13 mouse cellular contexts compared by ENCODE assay signal in genomic region chr9:116219234-116220158, GRCm38 (mm10). TPM values are rescaled to one million over a fixed set of nuclear protein-coding genes. Genes with fewer than 3 reads are reported as not detected.
DNase-seq lines count a peak whose midpoint lies in the region; ATAC-seq and TF ChIP-seq lines count a peak whose summit lies in the region.
"Had no signal": no experiment of that assay in that cellular context is flagged by ENCODE, and none has a peak within 500 bp of the region (broad histone marks: within the 10 kb centered on the region; RNA-seq: fewer than 3 reads in every experiment).

No protein-coding gene starts in this region.

- 0 out of 2 replicates have a peak overlapping the region, but pooled peaks have one; percentile 52 for H3K27ac ChIP-seq in hindbrain, embryonic 13.5 days
- no peak overlapping the region for H3K27ac ChIP-seq in hindbrain, embryonic 11.5 days (ENCODE audit: low read depth, low read length)
- H3K27ac ChIP-seq in bone marrow, adult 2 months (ENCODE audit: control insufficient read depth, insufficient read depth, low read depth, low read length, poor library complexity): peak overlapping the region; percentile 45; the same call in 1 of the 2 replicates
- 0 out of 2 replicates have a peak overlapping the region, but pooled peaks have one; percentile 50 for H3K27ac ChIP-seq in intestine, embryonic 16.5 days (ENCODE audit: low read length)
- H3K27ac ChIP-seq: liver, embryonic 12.5 days had no signal

- TF ChIP-seq CTCF in bone marrow, adult 2 months (IDR thresholded peaks at IDR 0.05; ENCODE audit: control insufficient read depth, insufficient read depth, low read length): no peak

- no peaks in the 10 kb centered on the region for H3K36me3 ChIP-seq in hindbrain, embryonic 13.5 days
- no peaks in the 10 kb centered on the region for H3K36me3 ChIP-seq in hindbrain, embryonic 11.5 days (ENCODE audit: control insufficient read depth, insufficient read depth, low read length)
- no peaks in the 10 kb centered on the region for H3K36me3 ChIP-seq in intestine, embryonic 16.5 days (ENCODE audit: control insufficient read depth, insufficient read depth, low read length)
- H3K36me3 ChIP-seq: G1E; liver, embryonic 12.5 days had no signal

- no peaks in the 10 kb centered on the region for H3K9me3 ChIP-seq in hindbrain, embryonic 13.5 days
- no peaks in the 10 kb centered on the region for H3K9me3 ChIP-seq in hindbrain, embryonic 11.5 days (ENCODE audit: control insufficient read depth, low read length)
- no peaks in the 10 kb centered on the region for H3K9me3 ChIP-seq in intestine, embryonic 16.5 days (ENCODE audit: control insufficient read depth, low read length)
- H3K9me3 ChIP-seq: liver, embryonic 12.5 days had no signal

- no peak overlapping the region for H3K4me3 ChIP-seq in hindbrain, embryonic 13.5 days
- no peak overlapping the region for H3K4me3 ChIP-seq in hindbrain, embryonic 11.5 days (ENCODE audit: low read depth, low read length)
- H3K4me3 ChIP-seq in bone marrow, adult 2 months (replicated peaks; ENCODE audit: control insufficient read depth, low read depth, low read length): no peak overlapping the region
- no peak overlapping the region for H3K4me3 ChIP-seq in intestine, embryonic 16.5 days (ENCODE audit: low read length)
- H3K4me3 ChIP-seq: layer of hippocampus, adult 2 months; liver, embryonic 12.5 days had no signal

- no peak overlapping the region for H3K4me2 ChIP-seq in hindbrain, embryonic 13.5 days
- H3K4me2 ChIP-seq in hindbrain, embryonic 11.5 days (replicated peaks; ENCODE audit: low read depth, low read length): no peak overlapping the region
- H3K4me2 ChIP-seq in intestine, embryonic 16.5 days (ENCODE audit: low read depth, low read length): no peak overlapping the region
- H3K4me2 ChIP-seq: liver, embryonic 12.5 days; midbrain, embryonic 11.5 days had no signal

- ATAC-seq in hindbrain, embryonic 13.5 days (ENCODE audit: low FRiP score): no peak
- no peak for ATAC-seq in hindbrain, embryonic 11.5 days (ENCODE audit: low FRiP score)
- ATAC-seq in intestine, embryonic 16.5 days: no peak
- ATAC-seq: liver, embryonic 12.5 days had no signal

- H3K9ac ChIP-seq in hindbrain, embryonic 13.5 days: no peak overlapping the region
- no peak overlapping the region for H3K9ac ChIP-seq in hindbrain, embryonic 11.5 days (ENCODE audit: low read depth, low read length)
- H3K9ac ChIP-seq in intestine, embryonic 16.5 days (ENCODE audit: low read depth, low read length): no peak overlapping the region
- H3K9ac ChIP-seq: liver, embryonic 12.5 days had no signal

- H3K27me3 ChIP-seq in hindbrain, embryonic 13.5 days: no peaks in the 10 kb centered on the region
- no peaks in the 10 kb centered on the region for H3K27me3 ChIP-seq in hindbrain, embryonic 11.5 days (ENCODE audit: control insufficient read depth, insufficient read depth, low read length)
- no peaks in the 10 kb centered on the region for H3K27me3 ChIP-seq in intestine, embryonic 16.5 days (replicated peaks; ENCODE audit: control insufficient read depth, insufficient read depth, low read length)
- H3K27me3 ChIP-seq: liver, embryonic 12.5 days had no signal

- no peak for DNase-seq in hindbrain, embryonic 11.5 days (ENCODE audit: low spot score)
- DNase-seq in 3T3-L1 (ENCODE audit: low read depth, low spot score): peak; percentile 21
- DNase-seq in adrenal gland, postnatal 4 days (ENCODE audit: low spot score in 2 of 2): no peak
- no peak for DNase-seq in embryo, embryonic 11 days
- DNase-seq in ovary, postnatal 14 days (ENCODE audit: low spot score): no peak
- DNase-seq: cerebellum, adult 11 months had no signal

- H3K4me1 ChIP-seq in hindbrain, embryonic 13.5 days (replicated peaks): 0 out of 2 replicates have a peak, but pooled peaks cover 15% of the 10 kb centered on the region
- no peaks in the 10 kb centered on the region for H3K4me1 ChIP-seq in hindbrain, embryonic 11.5 days (replicated peaks; ENCODE audit: control insufficient read depth, insufficient read depth, low read length)
- H3K4me1 ChIP-seq in bone marrow, adult 2 months (ENCODE audit: control insufficient read depth, insufficient read depth, low read length): peaks cover 1% of the 10 kb centered on the region; the same call in 1 of the 2 replicates
- no peaks in the 10 kb centered on the region for H3K4me1 ChIP-seq in intestine, embryonic 16.5 days (ENCODE audit: control insufficient read depth, insufficient read depth, low read length)
- H3K4me1 ChIP-seq: liver, embryonic 12.5 days had no signal

- no peak for TF ChIP-seq POLR2A in bone marrow, adult 2 months (IDR thresholded peaks at IDR 0.05; ENCODE audit: borderline replicate concordance, control insufficient read depth, low read depth, low read length)

- WGBS in hindbrain, embryonic 13.5 days: 81% methylated on average over 9 of the region's 9 CpGs
- 85% methylated on average over 9 of the region's 9 CpGs for WGBS in hindbrain, embryonic 11.5 days
- 76% methylated on average over 9 of the region's 9 CpGs for WGBS in bone marrow, adult 2 months
- 69% methylated on average over 9 of the region's 9 CpGs for WGBS in intestine, embryonic 16.5 days

RNA-seq across cellular contexts. Expression of gene Tgfbr2, which starts 44.3 kb away (rescaled TPM):
- 8.9 and 9.0 TPM in 2 replicates for polyA plus RNA-seq in hindbrain, embryonic 13.5 days (2015; fragmentation: Nextera tagmentation; extraction: Ambion mirVana)
- 8.8 and 10.9 TPM in 2 replicates for polyA plus RNA-seq in hindbrain, embryonic 11.5 days (2014; fragmentation: Nextera tagmentation; extraction: Ambion mirVana)
- polyA plus RNA-seq in bone marrow, adult 2 months (2011; ENCODE audit: insufficient read depth, insufficient read length, low replicate concordance, missing spikeins): 3.5 and 4.7 TPM in 2 replicates
- 23.6 and 26.9 TPM in 2 replicates for polyA plus RNA-seq in intestine, embryonic 16.5 days (2015; fragmentation: Nextera tagmentation; extraction: Ambion mirVana)
- total RNA-seq in adrenal gland, postnatal 4 days (2021): 10 to 100 TPM; 71.8 to 72.1 TPM
- polyA plus RNA-seq: G1E had no signal
